Mouse (Mus musculus) testis, adult 2 months (tissue): Measurements from ENCODE around the gene Gm14147. TPM values are rescaled to one million over a fixed set of nuclear protein-coding genes. Genes with fewer than 3 reads are reported as not detected.
"Not testable (repeated sequence)": the region's sequence is repeated elsewhere in the genome, so short reads cannot be mapped to it uniquely, and the experiment has no call there.

Experiments used
- H3K27ac ChIP-seq: fragments of 200-500 bp; 2 replicates; pipeline ENCODE4 v1.5.1; 2012; ENCODE audit warnings: low read depth, low read length; ENCODE audit not compliant: control insufficient read depth, insufficient read depth
- H3K27me3 ChIP-seq: fragments of 200-500 bp; 2 replicates; pipeline ENCODE4 v1.6.1; 2012; ENCODE audit warnings: mild to moderate bottlenecking, low read length, moderate library complexity; ENCODE audit not compliant: control insufficient read depth, insufficient read depth
- H3K36me3 ChIP-seq: fragments of 200-500 bp; 2 replicates; pipeline ENCODE4 v1.6.1; 2012; ENCODE audit warnings: mild to moderate bottlenecking, low read length; ENCODE audit not compliant: control insufficient read depth, insufficient read depth
- H3K4me1 ChIP-seq: fragments of 200-500 bp; 2 replicates; pipeline ENCODE4 v1.6.1; 2012; ENCODE audit warnings: low read length; ENCODE audit not compliant: control insufficient read depth, insufficient read depth
- H3K4me3 ChIP-seq: fragments of 200-500 bp; 2 replicates; pipeline ENCODE4 v1.5.1; 2012; ENCODE audit warnings: low read depth, mild to moderate bottlenecking, low read length, moderate library complexity, mixed read lengths; ENCODE audit not compliant: control insufficient read depth
- CTCF ChIP-seq: fragments of 200-500 bp; IDR thresholded peaks from 2 replicates; pipeline ENCODE4 v1.5.1; 2012; ENCODE audit warnings: low read depth, mild to moderate bottlenecking, inconsistent platforms, low read length, moderate library complexity; ENCODE audit not compliant: control insufficient read depth, insufficient read depth, insufficient replicate concordance
- POLR2A ChIP-seq: fragments of 200-500 bp; IDR thresholded peaks from 2 replicates; pipeline ENCODE4 v1.6.1; 2012; ENCODE audit warnings: low read depth, mild to moderate bottlenecking, inconsistent platforms, low read length, moderate library complexity; ENCODE audit not compliant: control insufficient read depth
- polyA plus RNA-seq: library from polyadenylated mRNA; depleted of rRNA; stranded (reverse); fragments of >200 nt; gene quantifications from 2 replicates; pipeline ENCODE4 v1.2.3, GENCODE M21; 2012; rRNA removed

Gene Gm14147
- polyA plus RNA-seq, result 60.9 and 84.0 TPM in 2 replicates

DNA sequence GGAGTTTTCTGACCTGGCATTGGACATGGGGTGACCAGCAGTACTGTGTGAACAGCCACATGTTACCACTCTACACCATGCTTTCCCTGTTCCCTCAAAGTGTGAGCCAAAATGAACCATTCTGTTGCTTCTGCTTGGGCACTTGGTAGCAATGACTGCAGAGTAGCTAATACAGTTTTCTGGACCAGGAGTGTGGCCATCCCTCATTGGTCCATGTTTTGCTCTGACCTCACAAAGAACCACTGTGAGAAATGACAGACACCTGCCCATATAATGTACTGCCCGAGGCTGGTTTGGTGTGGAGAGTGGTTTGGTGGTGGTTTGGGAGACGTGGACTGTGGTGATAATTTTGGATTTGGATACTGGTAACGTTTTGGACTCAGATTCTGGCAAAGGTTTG is at the start of gene Gm14147:
Gm14147 (plus strand) TSS at position 301 of the 400 bp plus-strand sequence.
- not testable (repeated sequence) for H3K36me3 ChIP-seq, H3K27me3 ChIP-seq, H3K4me1 ChIP-seq, H3K4me3 ChIP-seq, H3K27ac ChIP-seq

DNA sequence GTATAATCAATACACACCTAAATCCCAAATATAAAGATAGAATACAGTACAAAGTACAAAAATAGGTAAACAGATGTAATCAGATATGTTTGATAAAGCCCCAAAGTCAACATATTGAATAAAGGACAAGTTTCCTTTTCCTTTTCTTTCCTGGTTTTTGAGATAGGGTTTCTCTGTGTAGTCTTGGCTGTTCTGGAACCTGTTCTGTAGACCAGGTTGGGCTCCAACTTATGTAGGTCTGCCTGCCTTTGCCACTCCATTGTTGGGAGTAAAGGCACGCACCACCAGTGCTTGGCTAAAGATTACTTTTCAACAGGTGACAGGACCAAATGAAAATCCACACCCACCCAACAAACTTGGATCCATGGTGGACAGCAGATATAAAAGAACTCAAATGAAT is 41.4 kb upstream of the Gm14147 start:
- H3K4me3 ChIP-seq, result no peak overlapping the region
- TF ChIP-seq CTCF (no peak), POLR2A (no peak)
- no peaks in the 10 kb centered on the region for H3K36me3 ChIP-seq

DNA sequence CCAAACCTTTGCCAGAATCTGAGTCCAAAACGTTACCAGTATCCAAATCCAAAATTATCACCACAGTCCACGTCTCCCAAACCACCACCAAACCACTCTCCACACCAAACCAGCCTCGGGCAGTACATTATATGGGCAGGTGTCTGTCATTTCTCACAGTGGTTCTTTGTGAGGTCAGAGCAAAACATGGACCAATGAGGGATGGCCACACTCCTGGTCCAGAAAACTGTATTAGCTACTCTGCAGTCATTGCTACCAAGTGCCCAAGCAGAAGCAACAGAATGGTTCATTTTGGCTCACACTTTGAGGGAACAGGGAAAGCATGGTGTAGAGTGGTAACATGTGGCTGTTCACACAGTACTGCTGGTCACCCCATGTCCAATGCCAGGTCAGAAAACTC is 5.8 kb upstream of the Gm14147 start, which contains the start of gene Gm14151:
Gm14151 (minus strand) TSS at position 101 of the 400 bp plus-strand sequence.
- H3K4me1 ChIP-seq, H3K27ac ChIP-seq, H3K27me3 ChIP-seq, H3K36me3 ChIP-seq, H3K4me3 ChIP-seq: not testable (repeated sequence)

More for the DNA sequence above, 41.4 kb upstream of the Gm14147 start:
- Histone ChIP-seq H3K27me3 (no peaks in the 10 kb centered on the region), H3K27ac (no peak overlapping the region), H3K4me1 (no peaks in the 10 kb centered on the region)

Other genes starting within 250 kb of the Gm14147 start
- 49.2 and 55.6 TPM in 2 replicates for gene Abhd12, start 193.5 kb upstream of the Gm14147 start, polyA plus RNA-seq
- 12.8 and 14.0 TPM in 2 replicates for gene Gins1, start 192.8 kb upstream of the Gm14147 start, polyA plus RNA-seq
- gene Ninl, start 58.9 kb upstream of the Gm14147 start, polyA plus RNA-seq, result 19.7 and 20.2 TPM in 2 replicates
- 0.81 and 1.4 TPM in 2 replicates for gene Nanp, start 58.8 kb upstream of the Gm14147 start, polyA plus RNA-seq
- 40.7 and 55.6 TPM in 2 replicates for gene Gm14151, start 5.9 kb upstream of the Gm14147 start, polyA plus RNA-seq